ENCODE assay signal across 23 mouse cellular contexts in the genomic region with DNA sequence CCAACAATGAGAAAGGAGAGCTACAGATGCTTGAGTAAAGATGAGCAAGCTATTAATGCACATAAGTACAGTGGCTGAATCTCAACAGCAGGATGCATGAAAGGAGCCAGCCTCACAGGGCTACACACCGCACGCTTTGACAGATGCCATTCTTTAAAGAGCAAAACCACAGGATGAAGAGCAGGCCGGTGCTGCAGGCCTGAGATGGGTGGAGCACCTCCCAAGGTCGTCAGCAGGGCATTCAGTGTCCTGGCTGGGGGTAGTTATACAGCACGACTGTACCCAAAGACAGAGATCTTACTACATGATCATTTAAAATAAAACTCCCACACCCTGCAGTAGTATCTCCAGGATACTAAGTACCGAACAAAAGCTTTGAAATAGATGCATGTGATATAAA. TPM values are rescaled to one million over a fixed set of nuclear protein-coding genes. Genes with fewer than 3 reads are reported as not detected.
DNase-seq lines count a peak whose midpoint lies in the region; ATAC-seq lines count a peak whose summit lies in the region.
"Had no signal": no experiment of that assay in that cellular context is flagged by ENCODE, and none has a peak within 500 bp of the region (broad histone marks: within the 10 kb centered on the region; RNA-seq: fewer than 3 reads in every experiment).

No protein-coding gene starts in this region.

- peaks cover 56% of the 10 kb centered on the region for H3K36me3 ChIP-seq in embryonic facial prominence, embryonic 12.5 days
- peaks cover 86% of the 10 kb centered on the region for H3K36me3 ChIP-seq in embryonic facial prominence, embryonic 10.5 days (replicated peaks)
- H3K36me3 ChIP-seq in heart, embryonic 16.5 days (ENCODE audit: control insufficient read depth, insufficient read depth) = peaks cover 31% of the 10 kb centered on the region
- H3K36me3 ChIP-seq in midbrain, embryonic 15.5 days (replicated peaks) = 0 out of 2 replicates have a peak, but pooled peaks cover 7% of the 10 kb centered on the region
- peaks cover 43% of the 10 kb centered on the region for H3K36me3 ChIP-seq in midbrain, embryonic 14.5 days (ENCODE audit: control insufficient read depth, insufficient read depth, low read length)
- peaks cover 5% of the 10 kb centered on the region; the same call in 1 of the 2 replicates for H3K36me3 ChIP-seq in intestine, embryonic 16.5 days (ENCODE audit: control insufficient read depth, insufficient read depth, low read length)

- H3K4me3 ChIP-seq in embryonic facial prominence, embryonic 12.5 days = no peak overlapping the region
- no peak overlapping the region for H3K4me3 ChIP-seq in embryonic facial prominence, embryonic 10.5 days
- no peak overlapping the region for H3K4me3 ChIP-seq in heart, embryonic 16.5 days (ENCODE audit: low read length)
- no peak overlapping the region for H3K4me3 ChIP-seq in midbrain, embryonic 15.5 days
- no peak overlapping the region for H3K4me3 ChIP-seq in midbrain, embryonic 14.5 days (replicated peaks; ENCODE audit: low read depth, low read length)
- H3K4me3 ChIP-seq in intestine, embryonic 16.5 days (ENCODE audit: low read length) = no peak overlapping the region
- H3K4me3 ChIP-seq: erythroblast, embryonic 14.5 days; heart, embryonic 15.5 days; hindbrain, embryonic 12.5 days; limb, embryonic 13.5 days had no signal

- H3K9ac ChIP-seq in embryonic facial prominence, embryonic 12.5 days = no peak overlapping the region
- peak overlapping the region; percentile 44; the same call in 1 of the 2 replicates for H3K9ac ChIP-seq in heart, embryonic 16.5 days (ENCODE audit: low read length)
- no peak overlapping the region for H3K9ac ChIP-seq in midbrain, embryonic 15.5 days
- no peak overlapping the region for H3K9ac ChIP-seq in midbrain, embryonic 14.5 days (replicated peaks; ENCODE audit: low read length)
- no peak overlapping the region for H3K9ac ChIP-seq in intestine, embryonic 16.5 days (ENCODE audit: low read depth, low read length)
- H3K9ac ChIP-seq: heart, embryonic 15.5 days; hindbrain, embryonic 12.5 days; limb, embryonic 13.5 days; liver, postnatal 0 days had no signal

- no peak for DNase-seq in embryonic facial prominence, embryonic 10.5 days (ENCODE audit: low spot score)
- no peak for DNase-seq in heart, postnatal 4 days
- DNase-seq in midbrain, embryonic 14.5 days = no peak
- peak; percentile 25 for DNase-seq in naive thymus-derived CD4-positive, alpha-beta T cell, adult 2 months (ENCODE audit: low read depth)
- DNase-seq: adrenal gland, adult 8-10 months; cerebellum, adult 8-10 months; layer of hippocampus, postnatal 36 days; liver, postnatal 0 days; lung, postnatal 10 days; right cerebral cortex, postnatal 14 days had no signal

- ATAC-seq in embryonic facial prominence, embryonic 12.5 days (ENCODE audit: insufficient number of reproducible peaks, insufficient read depth, low FRiP score, low TSS enrichment) = no peak
- no peak for ATAC-seq in heart, embryonic 16.5 days (replicated peaks; ENCODE audit: extremely low read depth, insufficient read depth, low FRiP score)
- no peak for ATAC-seq in midbrain, embryonic 15.5 days (replicated peaks)
- ATAC-seq in midbrain, embryonic 14.5 days (ENCODE audit: low FRiP score, low TSS enrichment) = no peak
- ATAC-seq in intestine, embryonic 16.5 days = no peak
- ATAC-seq: CD4-positive, CD25-positive, alpha-beta regulatory T cell, adult 4 months; forebrain, embryonic 14.5 days; liver, postnatal 0 days had no signal

- WGBS in embryonic facial prominence, embryonic 12.5 days = 70% methylated on average over 6 of the region's 6 CpGs
- 79% methylated on average over 6 of the region's 6 CpGs for WGBS in embryonic facial prominence, embryonic 10.5 days
- 41% methylated on average over 6 of the region's 6 CpGs for WGBS in heart, embryonic 16.5 days
- WGBS in midbrain, embryonic 15.5 days = 62% methylated on average over 6 of the region's 6 CpGs
- 72% methylated on average over 6 of the region's 6 CpGs for WGBS in midbrain, embryonic 14.5 days
- 58% methylated on average over 6 of the region's 6 CpGs for WGBS in intestine, embryonic 16.5 days

- peak overlapping the region; percentile 55; the same call in 1 of the 2 replicates for H3K27ac ChIP-seq in embryonic facial prominence, embryonic 12.5 days
- H3K27ac ChIP-seq in embryonic facial prominence, embryonic 10.5 days (replicated peaks) = no peak overlapping the region
- H3K27ac ChIP-seq in heart, embryonic 16.5 days (ENCODE audit: low read length) = peak overlapping the region; percentile 32; the same call in 1 of the 2 replicates
- 0 out of 2 replicates have a peak overlapping the region, but pooled peaks have one; percentile 9 for H3K27ac ChIP-seq in midbrain, embryonic 15.5 days
- no peak overlapping the region; the same call in 1 of the 2 replicates for H3K27ac ChIP-seq in midbrain, embryonic 14.5 days (replicated peaks; ENCODE audit: low read depth, low read length)
- no peak overlapping the region for H3K27ac ChIP-seq in intestine, embryonic 16.5 days (ENCODE audit: low read length)
- H3K27ac ChIP-seq: heart, embryonic 15.5 days; hindbrain, embryonic 12.5 days; kidney, postnatal 0 days; limb, embryonic 13.5 days had no signal

- peaks cover 4% of the 10 kb centered on the region; the same call in 1 of the 2 replicates for H3K4me1 ChIP-seq in embryonic facial prominence, embryonic 12.5 days
- H3K4me1 ChIP-seq in embryonic facial prominence, embryonic 10.5 days = no peaks in the 10 kb centered on the region
- H3K4me1 ChIP-seq in heart, embryonic 16.5 days (ENCODE audit: control insufficient read depth, insufficient read depth, low read length) = peaks cover 28% of the 10 kb centered on the region
- H3K4me1 ChIP-seq in midbrain, embryonic 15.5 days = no peaks in the 10 kb centered on the region; the same call in 1 of the 2 replicates
- no peaks in the 10 kb centered on the region for H3K4me1 ChIP-seq in midbrain, embryonic 14.5 days (ENCODE audit: control insufficient read depth, insufficient read depth, low read length)
- no peaks in the 10 kb centered on the region for H3K4me1 ChIP-seq in intestine, embryonic 16.5 days (ENCODE audit: control insufficient read depth, insufficient read depth, low read length)
- H3K4me1 ChIP-seq: hindbrain, embryonic 12.5 days had no signal

- H3K9me3 ChIP-seq in embryonic facial prominence, embryonic 12.5 days = no peaks in the 10 kb centered on the region
- peaks cover 11% of the 10 kb centered on the region; the same call in 1 of the 2 replicates for H3K9me3 ChIP-seq in embryonic facial prominence, embryonic 10.5 days
- peaks cover 4% of the 10 kb centered on the region for H3K9me3 ChIP-seq in heart, embryonic 16.5 days (replicated peaks; ENCODE audit: control insufficient read depth, low read length)
- H3K9me3 ChIP-seq in midbrain, embryonic 15.5 days = no peaks in the 10 kb centered on the region
- no peaks in the 10 kb centered on the region for H3K9me3 ChIP-seq in midbrain, embryonic 14.5 days (ENCODE audit: control insufficient read depth, low read length)
- no peaks in the 10 kb centered on the region for H3K9me3 ChIP-seq in intestine, embryonic 16.5 days (ENCODE audit: control insufficient read depth, low read length)
- H3K9me3 ChIP-seq: heart, embryonic 15.5 days; limb, embryonic 13.5 days had no signal

- H3K4me2 ChIP-seq in embryonic facial prominence, embryonic 12.5 days (replicated peaks) = no peak overlapping the region
- H3K4me2 ChIP-seq in heart, embryonic 16.5 days (ENCODE audit: low read depth, low read length) = no peak overlapping the region
- H3K4me2 ChIP-seq in midbrain, embryonic 15.5 days = no peak overlapping the region
- H3K4me2 ChIP-seq in midbrain, embryonic 14.5 days (ENCODE audit: low read length) = no peak overlapping the region
- no peak overlapping the region for H3K4me2 ChIP-seq in intestine, embryonic 16.5 days (ENCODE audit: low read depth, low read length)
- H3K4me2 ChIP-seq: heart, embryonic 15.5 days; hindbrain, embryonic 12.5 days; limb, embryonic 13.5 days had no signal

- H3K27me3 ChIP-seq in embryonic facial prominence, embryonic 12.5 days = no peaks in the 10 kb centered on the region
- no peaks in the 10 kb centered on the region for H3K27me3 ChIP-seq in embryonic facial prominence, embryonic 10.5 days (replicated peaks; ENCODE audit: low read depth, poor library complexity, severe bottlenecking)
- no peaks in the 10 kb centered on the region for H3K27me3 ChIP-seq in heart, embryonic 16.5 days (ENCODE audit: control insufficient read depth, insufficient read depth, low read length)
- H3K27me3 ChIP-seq in midbrain, embryonic 15.5 days (replicated peaks) = no peaks in the 10 kb centered on the region
- H3K27me3 ChIP-seq in midbrain, embryonic 14.5 days (ENCODE audit: control insufficient read depth, insufficient read depth, low read length) = no peaks in the 10 kb centered on the region
- no peaks in the 10 kb centered on the region for H3K27me3 ChIP-seq in intestine, embryonic 16.5 days (replicated peaks; ENCODE audit: control insufficient read depth, insufficient read depth, low read length)
- H3K27me3 ChIP-seq: heart, embryonic 15.5 days; hindbrain, embryonic 12.5 days; limb, embryonic 13.5 days had no signal

RNA-seq across cellular contexts. Expression of a gene that starts 13.2 kb away (rescaled TPM):
- 47.5 and 48.5 TPM in 2 replicates for polyA plus RNA-seq in embryonic facial prominence, embryonic 12.5 days (2016; fragmentation: Nextera tagmentation; extraction: Ambion mirVana)
- polyA plus RNA-seq in embryonic facial prominence, embryonic 10.5 days (2016; fragmentation: Nextera tagmentation; extraction: Ambion mirVana) = 43.3 and 45.3 TPM in 2 replicates
- 29.9 and 33.4 TPM in 2 replicates for polyA plus RNA-seq in heart, embryonic 16.5 days (2015; fragmentation: Nextera tagmentation; extraction: Ambion mirVana)
- 10 to 100 TPM; 36.5 to 37.0 TPM for total RNA-seq in heart, postnatal 4 days (2021)
- 42.5 and 43.5 TPM in 2 replicates for polyA plus RNA-seq in midbrain, embryonic 15.5 days (2015; fragmentation: Nextera tagmentation; extraction: Ambion mirVana)
- polyA plus RNA-seq in midbrain, embryonic 14.5 days (2014; fragmentation: Nextera tagmentation; extraction: Ambion mirVana) = 37.9 and 42.5 TPM in 2 replicates
- polyA plus RNA-seq in intestine, embryonic 16.5 days (2015; fragmentation: Nextera tagmentation; extraction: Ambion mirVana) = 28.2 and 29.6 TPM in 2 replicates

RNA-seq across cellular contexts. Expression of a gene that starts 27.4 kb away (rescaled TPM):
- 10.5 and 11.7 TPM in 2 replicates for polyA plus RNA-seq in embryonic facial prominence, embryonic 12.5 days (2016; fragmentation: Nextera tagmentation; extraction: Ambion mirVana)
- 6.3 and 7.6 TPM in 2 replicates for polyA plus RNA-seq in embryonic facial prominence, embryonic 10.5 days (2016; fragmentation: Nextera tagmentation; extraction: Ambion mirVana)
- polyA plus RNA-seq in heart, embryonic 16.5 days (2015; fragmentation: Nextera tagmentation; extraction: Ambion mirVana) = 1.3 and 1.5 TPM in 2 replicates
- total RNA-seq in heart, postnatal 4 days (2021) = 1 to 10 TPM; 2.5 TPM
- polyA plus RNA-seq in midbrain, embryonic 15.5 days (2015; fragmentation: Nextera tagmentation; extraction: Ambion mirVana) = 15.5 and 16.3 TPM in 2 replicates
- 19.9 and 20.5 TPM in 2 replicates for polyA plus RNA-seq in midbrain, embryonic 14.5 days (2014; fragmentation: Nextera tagmentation; extraction: Ambion mirVana)
- 14.8 and 19.7 TPM in 2 replicates for polyA plus RNA-seq in intestine, embryonic 16.5 days (2015; fragmentation: Nextera tagmentation; extraction: Ambion mirVana)
- total RNA-seq: MEL had no signal
- polyA plus RNA-seq: erythroblast, embryonic 14.5 days had no signal

RNA-seq across cellular contexts. Expression of a gene that starts 54.5 kb away (rescaled TPM):
- 944 and 1,004 TPM in 2 replicates for polyA plus RNA-seq in embryonic facial prominence, embryonic 12.5 days (2016; fragmentation: Nextera tagmentation; extraction: Ambion mirVana)
- polyA plus RNA-seq in embryonic facial prominence, embryonic 10.5 days (2016; fragmentation: Nextera tagmentation; extraction: Ambion mirVana) = 1,034 and 1,049 TPM in 2 replicates
- polyA plus RNA-seq in heart, embryonic 16.5 days (2015; fragmentation: Nextera tagmentation; extraction: Ambion mirVana) = 606 and 610 TPM in 2 replicates
- 100 to 1,000 TPM; 591 to 607 TPM for total RNA-seq in heart, postnatal 4 days (2021)
- 522 and 525 TPM in 2 replicates for polyA plus RNA-seq in midbrain, embryonic 15.5 days (2015; fragmentation: Nextera tagmentation; extraction: Ambion mirVana)
- 681 and 724 TPM in 2 replicates for polyA plus RNA-seq in midbrain, embryonic 14.5 days (2014; fragmentation: Nextera tagmentation; extraction: Ambion mirVana)
- 1,018 and 1,133 TPM in 2 replicates for polyA plus RNA-seq in intestine, embryonic 16.5 days (2015; fragmentation: Nextera tagmentation; extraction: Ambion mirVana)

RNA-seq across cellular contexts. Expression of a gene that starts 55.0 kb away (rescaled TPM):
- 6.4 and 8.1 TPM in 2 replicates for polyA plus RNA-seq in embryonic facial prominence, embryonic 12.5 days (2016; fragmentation: Nextera tagmentation; extraction: Ambion mirVana)
- polyA plus RNA-seq in embryonic facial prominence, embryonic 10.5 days (2016; fragmentation: Nextera tagmentation; extraction: Ambion mirVana) = 5.9 and 7.0 TPM in 2 replicates
- 55.4 and 61.2 TPM in 2 replicates for polyA plus RNA-seq in heart, embryonic 16.5 days (2015; fragmentation: Nextera tagmentation; extraction: Ambion mirVana)
- 10 to 100 TPM; 73.4 to 86.0 TPM for total RNA-seq in heart, postnatal 4 days (2021)
- 61.4 and 62.1 TPM in 2 replicates for polyA plus RNA-seq in midbrain, embryonic 15.5 days (2015; fragmentation: Nextera tagmentation; extraction: Ambion mirVana)
- 26.3 and 39.4 TPM in 2 replicates for polyA plus RNA-seq in midbrain, embryonic 14.5 days (2014; fragmentation: Nextera tagmentation; extraction: Ambion mirVana)
- polyA plus RNA-seq in intestine, embryonic 16.5 days (2015; fragmentation: Nextera tagmentation; extraction: Ambion mirVana) = 15.2 and 16.0 TPM in 2 replicates
- total RNA-seq: neutrophil, adult 5-6 weeks had no signal

Comparison
In these comparisons a context has a peak if more than half of its experiments do, and no peak if none do; other contexts are left out.
1. H3K27ac ChIP-seq: peak in embryonic facial prominence, embryonic 12.5 days (single experiment), heart, embryonic 16.5 days (single experiment) and midbrain, embryonic 15.5 days (single experiment); none in embryonic facial prominence, embryonic 10.5 days (single experiment), midbrain, embryonic 14.5 days (single experiment) and intestine, embryonic 16.5 days (single experiment).